8 mouse cellular contexts compared by ENCODE assay signal in the genomic region with DNA sequence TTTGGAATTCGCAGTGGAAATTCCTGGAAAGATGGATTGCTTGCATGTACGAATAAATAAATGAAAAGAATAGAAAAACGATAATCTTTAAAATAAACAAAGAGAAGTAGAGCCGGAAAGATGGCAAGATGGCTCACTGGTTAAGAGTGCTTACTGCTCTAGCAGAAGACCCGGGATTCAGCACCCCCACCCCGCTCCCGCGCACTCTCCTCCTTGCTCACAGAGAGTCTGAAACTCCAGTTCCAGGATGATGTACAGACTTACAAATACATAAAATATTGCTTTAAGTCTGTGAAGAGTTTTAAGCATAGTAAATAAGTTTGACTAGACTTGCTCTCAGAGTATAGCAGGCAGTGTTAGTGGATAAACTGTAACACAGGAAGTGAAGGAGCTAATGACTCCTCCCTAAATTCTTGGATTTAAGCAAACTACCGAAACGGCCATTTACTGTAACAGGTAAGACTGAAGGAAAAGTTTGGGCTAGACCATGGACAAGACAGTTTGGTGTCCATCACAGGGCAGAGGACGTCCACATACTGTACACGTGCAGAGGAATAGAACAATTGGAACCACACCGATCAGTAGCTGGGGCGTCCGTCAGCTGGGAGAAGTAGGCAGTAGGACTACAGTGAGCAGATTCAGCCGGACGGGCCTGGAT. TPM values are rescaled to one million over a fixed set of nuclear protein-coding genes. Genes with fewer than 3 reads are reported as not detected.
DNase-seq lines count a peak whose midpoint lies in the region; ATAC-seq and TF ChIP-seq lines count a peak whose summit lies in the region.

No protein-coding gene starts in this region.

- H3K9me3 ChIP-seq in CH12.LX (replicated peaks; ENCODE audit: low read length) = no peaks in the 10 kb centered on the region
- H3K9me3 ChIP-seq in intestine, embryonic 15.5 days = no peaks in the 10 kb centered on the region
- H3K9me3 ChIP-seq in midbrain, embryonic 14.5 days (ENCODE audit: control insufficient read depth, low read length) = no peaks in the 10 kb centered on the region

- intact Hi-C loops in gastrocnemius, adult 2 months (cut with DNase I) = loop anchor here (5.0 kb wide), 1 partner anchor 45 kb away; no protein-coding TSS in a partner anchor
- intact Hi-C loops in gastrocnemius, postnatal 14 days (cut with DNase I; ENCODE audit: low total_unique reads) = no loop called here

- no peak for TF ChIP-seq POLR2A in CH12.LX (IDR thresholded peaks at IDR 0.05; ENCODE audit: low read depth, low read length)

- no peak for DNase-seq in gastrocnemius, adult 2 months
- no peak for DNase-seq in gastrocnemius, postnatal 14 days
- DNase-seq in CH12.LX (ENCODE audit: extremely low read depth) = no peak
- peak; percentile 34 for DNase-seq in midbrain, embryonic 14.5 days
- no peak for DNase-seq in adrenal gland, postnatal 14 days
- DNase-seq in layer of hippocampus, postnatal 14 days (ENCODE audit: low spot score in 2 of 2) = no peak

- in situ Hi-C loops in CH12.LX (cut with MboI; ENCODE audit: low pct_ligation_motif_present, low pct_unique_long_range_greater_than_20kb, low sequenced_read_pairs) = no loop called here

- H3K4me1 ChIP-seq in CH12.LX (ENCODE audit: control insufficient read depth in 1 of 2, insufficient read depth in 2 of 2) = peaks cover 0 to 30% of the 10 kb centered on the region in 2 experiments; a peak in 2 of 4 replicates
- peaks cover 10% of the 10 kb centered on the region; the same call in 1 of the 2 replicates for H3K4me1 ChIP-seq in intestine, embryonic 15.5 days (replicated peaks)
- H3K4me1 ChIP-seq in midbrain, embryonic 14.5 days (ENCODE audit: control insufficient read depth, insufficient read depth, low read length) = peaks cover 16% of the 10 kb centered on the region

- H3K79me2 ChIP-seq in CH12.LX (replicated peaks; ENCODE audit: control insufficient read depth, extremely low read depth, insufficient read depth, poor library complexity, severe bottlenecking) = peaks cover 49% of the 10 kb centered on the region

- dilution Hi-C loops in CH12.LX (cut with MboI; ENCODE audit: extremely low pct_ligation_motif_present, extremely low pct_unique_long_range_greater_than_20kb, low sequenced_read_pairs) = no loop called here

- peak overlapping the region; percentile 48 for H3K9ac ChIP-seq in CH12.LX (ENCODE audit: insufficient read depth, low read depth)
- peak overlapping the region; percentile 82 for H3K9ac ChIP-seq in intestine, embryonic 15.5 days
- H3K9ac ChIP-seq in midbrain, embryonic 14.5 days (replicated peaks; ENCODE audit: low read length) = peak overlapping the region; percentile 88

- peak; percentile 68 for ATAC-seq in erythroblast, adult 5-6 weeks (replicated peaks; ENCODE audit: low FRiP score, poor library complexity, severe bottlenecking)
- ATAC-seq in intestine, embryonic 15.5 days = peak; percentile 70
- ATAC-seq in midbrain, embryonic 14.5 days (ENCODE audit: low FRiP score, low TSS enrichment) = peak; percentile 73

- no peak for TF ChIP-seq EP300 in CH12.LX (IDR thresholded peaks at IDR 0.05; ENCODE audit: low read length)

- WGBS in intestine, embryonic 15.5 days = 4% methylated on average over 17 of the region's 17 CpGs
- WGBS in midbrain, embryonic 14.5 days = 8% methylated on average over 17 of the region's 17 CpGs

- H3K36me3 ChIP-seq in CH12.LX (replicated peaks in 1 of 2; ENCODE audit: control insufficient read depth in 1 of 2, insufficient read depth in 1 of 2, low read length in 1 of 2) = peaks cover 16 to 46% of the 10 kb centered on the region in 2 experiments
- 0 out of 2 replicates have a peak, but pooled peaks cover 5% of the 10 kb centered on the region for H3K36me3 ChIP-seq in intestine, embryonic 15.5 days
- H3K36me3 ChIP-seq in midbrain, embryonic 14.5 days (ENCODE audit: control insufficient read depth, insufficient read depth, low read length) = peaks cover 25% of the 10 kb centered on the region

- peak overlapping the region; percentile 84 for H3K4me3 ChIP-seq in gastrocnemius, adult 2 months
- peak overlapping the region; percentile 90 to 98 (median 95) for H3K4me3 ChIP-seq in CH12.LX (replicated peaks in 1 of 3; ENCODE audit: low read depth in 2 of 3, low read length in 2 of 3, poor library complexity in 1 of 3)
- H3K4me3 ChIP-seq in intestine, embryonic 15.5 days (replicated peaks) = peak overlapping the region; percentile 76
- peak overlapping the region; percentile 84 for H3K4me3 ChIP-seq in midbrain, embryonic 14.5 days (replicated peaks; ENCODE audit: low read depth, low read length)

- H3K27ac ChIP-seq in gastrocnemius, adult 2 months = peak overlapping the region; percentile 98
- H3K27ac ChIP-seq in CH12.LX (ENCODE audit: insufficient read depth, low read depth) = peak overlapping the region; percentile 42; the same call in 1 of the 2 replicates
- H3K27ac ChIP-seq in intestine, embryonic 15.5 days = peak overlapping the region; percentile 99
- peak overlapping the region; percentile 96 for H3K27ac ChIP-seq in midbrain, embryonic 14.5 days (replicated peaks; ENCODE audit: low read depth, low read length)

- TF ChIP-seq RAD21 in CH12.LX (IDR thresholded peaks at IDR 0.05; ENCODE audit: low read depth, low read length) = no peak

- no peaks in the 10 kb centered on the region for H3K27me3 ChIP-seq in CH12.LX (replicated peaks)
- H3K27me3 ChIP-seq in intestine, embryonic 15.5 days (replicated peaks) = no peaks in the 10 kb centered on the region
- H3K27me3 ChIP-seq in midbrain, embryonic 14.5 days (ENCODE audit: control insufficient read depth, insufficient read depth, low read length) = no peaks in the 10 kb centered on the region

- peak overlapping the region; percentile 85 for H3K4me2 ChIP-seq in CH12.LX (ENCODE audit: insufficient read depth, low read depth, poor library complexity, severe bottlenecking)
- H3K4me2 ChIP-seq in intestine, embryonic 15.5 days (replicated peaks) = peak overlapping the region; percentile 69
- H3K4me2 ChIP-seq in midbrain, embryonic 14.5 days (ENCODE audit: low read length) = peak overlapping the region; percentile 76

- TF ChIP-seq CTCF in gastrocnemius, adult 2 months (IDR thresholded peaks at IDR 0.05) = no peak
- no peak for TF ChIP-seq CTCF in CH12.LX (conservative IDR thresholded peaks at IDR 0.05 in 1 of 2, IDR thresholded peaks at IDR 0.05 in 1 of 2; ENCODE audit: low read depth in 2 of 2, low read length in 2 of 2)

TF ChIP-seq in CH12.LX, 34 proteins besides CTCF, POLR2A, EP300 and RAD21 (continues in another document):
- TF ChIP-seq MXI1 (IDR thresholded peaks at IDR 0.05; ENCODE audit: low read depth, low read length) = peak; percentile 74; the same call in 1 of the 2 replicates
- no peak; the same call in 1 of the 2 replicates for TF ChIP-seq BHLHE40 (IDR thresholded peaks at IDR 0.05; ENCODE audit: low read depth, low read length)
- no peak for TF ChIP-seq RCOR1 (conservative IDR thresholded peaks at IDR 0.05; ENCODE audit: low read depth, low read length)
- no peak for TF ChIP-seq ZKSCAN1 (IDR thresholded peaks at IDR 0.05; ENCODE audit: borderline replicate concordance, low read depth, low read length)
- no peak for TF ChIP-seq CHD1 (IDR thresholded peaks at IDR 0.05; ENCODE audit: low read depth, low read length)
- no peak for TF ChIP-seq JUN (IDR thresholded peaks at IDR 0.05; ENCODE audit: insufficient read depth, low read depth, low read length)
- 0 out of 2 replicates have a peak, but pooled peaks have one; percentile 20 for TF ChIP-seq SIN3A (IDR thresholded peaks at IDR 0.05; ENCODE audit: low read length)
- TF ChIP-seq ETS1 (conservative IDR thresholded peaks at IDR 0.05; ENCODE audit: low read depth, low read length) = no peak
- TF ChIP-seq MAX (IDR thresholded peaks at IDR 0.05; ENCODE audit: low read length) = peak; percentile 17; the same call in 1 of the 2 replicates

RNA-seq across cellular contexts. Expression of a gene that starts 0.7 kb away (rescaled TPM):
- total RNA-seq in gastrocnemius, adult 2 months (2021) = 10 to 100 TPM; 13.1 to 14.9 TPM
- total RNA-seq in gastrocnemius, postnatal 14 days (2021) = 10 to 100 TPM; 13.2 to 17.5 TPM
- total RNA-seq in CH12.LX (2012; rRNA removed) = 64.7 and 80.6 TPM in 2 replicates
- 82.0 and 88.2 TPM in 2 replicates for total RNA-seq in CH12.LX (2014; rRNA removed)
- 121 and 141 TPM in 2 replicates for polyA plus RNA-seq in CH12.LX (2012; ENCODE audit: insufficient read length, low read depth)
- 11.9 and 23.0 TPM in 2 replicates for total RNA-seq in erythroblast, adult 5-6 weeks (2015; ENCODE audit: low replicate concordance)
- total RNA-seq in erythroblast, adult 5-6 weeks (2017; ENCODE audit: low replicate concordance) = 21.2 and 28.8 TPM in 2 replicates
- polyA plus RNA-seq in intestine, embryonic 15.5 days (2015; fragmentation: Nextera tagmentation; extraction: Ambion mirVana) = 65.6 and 66.8 TPM in 2 replicates
- 72.7 and 100 TPM in 2 replicates for polyA plus RNA-seq in midbrain, embryonic 14.5 days (2014; fragmentation: Nextera tagmentation; extraction: Ambion mirVana)
- total RNA-seq in adrenal gland, postnatal 14 days (2021) = 47.5 and 50.8 TPM in 2 replicates
- total RNA-seq in layer of hippocampus, postnatal 14 days (2021) = 10 to 100 TPM; 55.0 to 56.1 TPM

RNA-seq across cellular contexts. Expression of a gene that starts 0.7 kb away (rescaled TPM):
- total RNA-seq in gastrocnemius, adult 2 months (2021) = 10 to 100 TPM in 1 of 2 experiments, 1 to 10 TPM in 1; 9.8 to 11.1 TPM
- total RNA-seq in gastrocnemius, postnatal 14 days (2021) = 10 to 100 TPM in 1 of 2 experiments, 1 to 10 TPM in 1; 9.6 to 10.4 TPM
- 29.1 and 34.0 TPM in 2 replicates for total RNA-seq in CH12.LX (2012; rRNA removed)
- 36.4 and 40.2 TPM in 2 replicates for total RNA-seq in CH12.LX (2014; rRNA removed)
- polyA plus RNA-seq in CH12.LX (2012; ENCODE audit: insufficient read length, low read depth) = 26.9 and 30.4 TPM in 2 replicates
- total RNA-seq in erythroblast, adult 5-6 weeks (2015; ENCODE audit: low replicate concordance) = 2.1 and 6.1 TPM in 2 replicates
- 5.0 and 9.8 TPM in 2 replicates for total RNA-seq in erythroblast, adult 5-6 weeks (2017; ENCODE audit: low replicate concordance)
- polyA plus RNA-seq in intestine, embryonic 15.5 days (2015; fragmentation: Nextera tagmentation; extraction: Ambion mirVana) = 29.3 and 30.9 TPM in 2 replicates
- 23.5 and 24.6 TPM in 2 replicates for polyA plus RNA-seq in midbrain, embryonic 14.5 days (2014; fragmentation: Nextera tagmentation; extraction: Ambion mirVana)
- 27.5 and 28.3 TPM in 2 replicates for total RNA-seq in adrenal gland, postnatal 14 days (2021)
- total RNA-seq in layer of hippocampus, postnatal 14 days (2021) = 10 to 100 TPM; 18.5 to 20.1 TPM

RNA-seq across cellular contexts. Expression of a gene that starts 58.4 kb away (rescaled TPM):
- total RNA-seq in gastrocnemius, adult 2 months (2021) = 1 to 10 TPM; 6.0 to 6.9 TPM
- total RNA-seq in gastrocnemius, postnatal 14 days (2021) = 1 to 10 TPM; 7.5 to 7.8 TPM
- total RNA-seq in CH12.LX (2012; rRNA removed) (11.2 and 13.9 TPM in 2 replicates), CH12.LX (2014; rRNA removed) (13.8 and 16.2 TPM in 2 replicates)
- polyA plus RNA-seq in CH12.LX (2012; ENCODE audit: insufficient read length, low read depth) = 28.8 and 34.0 TPM in 2 replicates
- 25.5 and 54.0 TPM in 2 replicates for total RNA-seq in erythroblast, adult 5-6 weeks (2015; ENCODE audit: low replicate concordance)
- total RNA-seq in erythroblast, adult 5-6 weeks (2017; ENCODE audit: low replicate concordance) = 88.6 and 102 TPM in 2 replicates
- polyA plus RNA-seq in intestine, embryonic 15.5 days (2015; fragmentation: Nextera tagmentation; extraction: Ambion mirVana) = 18.3 and 18.4 TPM in 2 replicates
- polyA plus RNA-seq in midbrain, embryonic 14.5 days (2014; fragmentation: Nextera tagmentation; extraction: Ambion mirVana) = 33.3 and 34.5 TPM in 2 replicates
- 21.3 and 28.9 TPM in 2 replicates for total RNA-seq in adrenal gland, postnatal 14 days (2021)
- 10 to 100 TPM; 15.5 to 17.6 TPM for total RNA-seq in layer of hippocampus, postnatal 14 days (2021)

Comparison
In these comparisons a context has a peak if more than half of its experiments do, and no peak if none do; other contexts are left out.
1. H3K27ac ChIP-seq: peak in every context shown above with its lines; median percentile 99 in intestine, embryonic 15.5 days; 98 in gastrocnemius, adult 2 months; 96 in midbrain, embryonic 14.5 days; 42 in CH12.LX.